Mouse (Mus musculus) forebrain, embryonic 15.5 days (tissue): ENCODE results near the gene Slc35a5. TPM values are rescaled to one million over a fixed set of nuclear protein-coding genes. Genes with fewer than 3 reads are reported as not detected.

Experiments used
- ATAC-seq: fragments of 200-750 bp; cut with Nextera tagmentation; replicated peaks from 2 replicates; pipeline ENCODE4 v1.8.0; 2017; ENCODE audit warnings: mild to moderate bottlenecking, moderate TSS enrichment, moderate library complexity
- H3K27ac ChIP-seq: fragments of 300-500 bp; sonication (generic); replicated peaks from 2 replicates; pipeline ENCODE4 v1.5.1; 2015; ENCODE audit warnings: mild to moderate bottlenecking, inconsistent platforms
- H3K27me3 ChIP-seq: fragments of 300-500 bp; sonication (generic); 2 replicates; pipeline ENCODE4 v1.6.1; 2015; ENCODE audit warnings: inconsistent platforms
- H3K36me3 ChIP-seq: fragments of 300-500 bp; sonication (generic); 2 replicates; pipeline ENCODE4 v1.6.1; 2015; ENCODE audit warnings: mild to moderate bottlenecking, inconsistent platforms
- H3K4me1 ChIP-seq: fragments of 300-500 bp; sonication (generic); 2 replicates; pipeline ENCODE4 v1.6.1; 2015; ENCODE audit warnings: inconsistent platforms
- H3K4me2 ChIP-seq: fragments of 300-500 bp; sonication (generic); replicated peaks from 2 replicates; pipeline ENCODE4 v1.6.1; 2015; ENCODE audit warnings: mild to moderate bottlenecking, inconsistent platforms
- H3K4me3 ChIP-seq: fragments of 300-500 bp; sonication (generic); 2 replicates; pipeline ENCODE4 v1.5.1; 2015; ENCODE audit warnings: mild to moderate bottlenecking, inconsistent platforms
- H3K9ac ChIP-seq: fragments of 300-500 bp; sonication (generic); replicated peaks from 2 replicates; pipeline ENCODE4 v1.6.1; 2015; ENCODE audit warnings: mild to moderate bottlenecking, inconsistent platforms
- H3K9me3 ChIP-seq: fragments of 300-500 bp; sonication (generic); 2 replicates; pipeline ENCODE4 v1.6.1; 2016; ENCODE audit warnings: inconsistent platforms
- WGBS: fragments of 180-500 bp; shearing (Covaris S2); methylation state at CpG from one replicate; pipeline ENCODE4 v1.1.7; 2015; ENCODE audit warnings: mixed read lengths; 5-methylcytosine and 5-hydroxymethylcytosine counted together
- polyA plus RNA-seq: library from polyadenylated mRNA; unstranded; fragments of >200 nt; fragmentation: Nextera tagmentation; extraction: Ambion mirVana; gene quantifications from 2 replicates; pipeline ENCODE4 v1.2.1, GENCODE M21; 2015

Slc35a5 gene
- polyA plus RNA-seq, 1 experiment from 2014 or later, result 38.3 TPM

DNA sequence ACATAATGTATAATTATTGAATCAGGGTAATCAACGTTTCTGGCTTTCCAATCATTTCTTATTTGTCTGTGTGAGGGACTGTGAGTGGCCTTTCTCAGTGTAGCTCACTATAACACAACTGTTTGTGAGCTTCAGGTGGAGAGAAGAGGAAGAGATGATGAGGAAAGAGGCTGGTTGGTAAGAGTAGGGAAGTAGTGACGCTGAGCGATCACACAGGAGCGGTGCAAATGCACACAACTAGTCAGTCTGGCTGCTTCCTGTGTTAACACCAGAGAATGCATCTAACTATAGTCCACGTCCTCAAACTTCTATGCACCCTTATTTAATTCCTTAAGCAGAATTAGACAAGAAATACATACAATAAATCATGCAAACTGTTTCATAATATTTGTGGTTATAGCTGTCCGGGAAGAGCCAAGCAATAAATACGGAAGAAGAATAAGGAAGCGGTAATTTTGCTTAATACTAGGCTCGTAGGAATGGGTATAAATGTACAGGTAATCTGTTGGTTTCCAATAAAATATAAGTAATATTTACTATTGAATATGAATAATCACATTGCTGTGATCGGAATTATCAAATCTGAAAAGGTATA, 9.9 kb downstream of the Slc35a5 start:
- no peak overlapping the region for H3K27ac ChIP-seq
- H3K4me1 ChIP-seq, result no peaks in the 10 kb centered on the region
- no peak overlapping the region for H3K9ac ChIP-seq
- H3K9me3 ChIP-seq, result no peaks in the 10 kb centered on the region
- no peak overlapping the region for H3K4me3 ChIP-seq
- 94% methylated on average over 10 of the region's 10 CpGs for WGBS
- ATAC-seq, result no peak
- H3K27me3 ChIP-seq, result no peaks in the 10 kb centered on the region
- H3K36me3 ChIP-seq, result peaks cover 75% of the 10 kb centered on the region
- H3K4me2 ChIP-seq, result no peak overlapping the region

- Histone ChIP-seq H3K4me1 (no peaks in the 10 kb centered on the region), H3K9ac (no peak overlapping the region), H3K36me3 (peaks cover 83% of the 10 kb centered on the region), H3K27me3 (no peaks in the 10 kb centered on the region), H3K4me2 (no peak overlapping the region), H3K27ac (no peak overlapping the region), H3K4me3 (no peak overlapping the region), H3K9me3 (no peaks in the 10 kb centered on the region)
- ATAC-seq, result no peak
- WGBS, result 94% methylated on average over 6 of the region's 6 CpGs
Measured at GRCm38 (mm10) chr16:45145119-45145518, 13.4 kb downstream of the Slc35a5 start.

- 95% methylated on average over 5 of the region's 5 CpGs for WGBS
- H3K27me3 ChIP-seq, result no peaks in the 10 kb centered on the region
- H3K4me2 ChIP-seq, result no peak overlapping the region
- no peaks in the 10 kb centered on the region for H3K9me3 ChIP-seq
- peaks cover 81% of the 10 kb centered on the region for H3K36me3 ChIP-seq
- no peak for ATAC-seq
- H3K4me1 ChIP-seq, result no peaks in the 10 kb centered on the region
- H3K27ac ChIP-seq, result no peak overlapping the region
- H3K4me3 ChIP-seq, result no peak overlapping the region
- no peak overlapping the region for H3K9ac ChIP-seq
Measured at GRCm38 (mm10) chr16:45142565-45142964, 15.9 kb downstream of the Slc35a5 start.

DNA sequence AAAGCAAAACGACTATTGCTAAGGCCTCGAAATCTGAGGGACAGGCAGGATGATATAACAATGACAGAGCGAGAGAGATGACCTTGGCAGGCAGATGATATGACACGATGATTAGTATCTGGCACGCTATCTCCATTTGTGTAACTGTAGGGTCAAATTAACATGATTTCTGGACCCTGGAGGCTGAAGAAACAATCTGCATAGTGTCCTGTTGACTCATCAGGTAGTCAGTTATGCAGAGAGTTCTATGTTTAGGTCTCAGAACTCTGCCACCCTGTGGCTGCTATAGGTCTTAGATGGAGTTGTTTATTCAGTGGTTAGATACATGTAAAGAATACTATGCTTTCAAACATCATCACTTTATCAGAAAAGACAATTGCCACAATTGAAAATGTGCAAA, 16.8 kb downstream of the Slc35a5 start:
- Histone ChIP-seq H3K36me3 (peaks cover 73% of the 10 kb centered on the region), H3K4me1 (no peaks in the 10 kb centered on the region), H3K4me2 (no peak overlapping the region), H3K27ac (no peak overlapping the region), H3K27me3 (no peaks in the 10 kb centered on the region), H3K9ac (no peak overlapping the region), H3K9me3 (no peaks in the 10 kb centered on the region), H3K4me3 (no peak overlapping the region)
- 93% methylated on average over 5 of the region's 5 CpGs for WGBS
- ATAC-seq, result no peak

GRCm38 (mm10) chr16:45127936-45128710, 30.4 kb downstream of the Slc35a5 start:
- Histone ChIP-seq H3K27me3 (no peaks in the 10 kb centered on the region), H3K4me2 (no peak overlapping the region), H3K27ac (no peak overlapping the region), H3K36me3 (no peaks in the 10 kb centered on the region), H3K4me3 (no peak overlapping the region), H3K9ac (no peak overlapping the region), H3K4me1 (no peaks in the 10 kb centered on the region), H3K9me3 (no peaks in the 10 kb centered on the region)
- no peak for ATAC-seq
- WGBS, result 85% methylated on average over 2 of the region's 2 CpGs

- Histone ChIP-seq H3K27me3 (no peaks in the 10 kb centered on the region), H3K9me3 (no peaks in the 10 kb centered on the region), H3K9ac (no peak overlapping the region), H3K4me3 (no peak overlapping the region), H3K27ac (no peak overlapping the region), H3K4me2 (no peak overlapping the region), H3K36me3 (no peaks in the 10 kb centered on the region), H3K4me1 (peaks cover 5% of the 10 kb centered on the region; the same call in 1 of the 2 replicates)
- WGBS, result 75% methylated on average over 9 of the region's 9 CpGs
- ATAC-seq, result no peak
Measured at GRCm38 (mm10) chr16:45124230-45125203, 34.0 kb downstream of the Slc35a5 start.

DNA sequence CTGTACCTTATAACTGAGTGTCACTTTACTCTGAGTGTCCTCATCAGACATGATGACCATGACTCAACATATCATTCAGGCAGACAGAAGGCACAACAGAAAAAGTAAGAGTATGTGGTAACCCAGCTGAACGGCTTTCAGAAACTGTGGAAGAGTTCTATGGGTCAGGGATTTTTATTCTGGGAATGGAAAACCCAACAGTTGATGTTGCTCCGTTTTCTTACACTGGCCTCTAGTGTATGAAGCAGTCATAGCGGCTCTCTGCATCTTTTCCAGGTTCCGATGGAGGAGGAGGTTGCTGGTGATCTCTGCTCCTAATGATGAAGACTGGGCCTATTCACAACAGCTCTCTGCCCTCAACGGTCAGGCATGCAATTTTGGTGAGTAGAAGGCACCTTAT, 35.9 kb downstream of the Slc35a5 start:
- H3K9ac ChIP-seq, result no peak overlapping the region
- no peaks in the 10 kb centered on the region for H3K36me3 ChIP-seq
- WGBS, result 68% methylated on average over 5 of the region's 5 CpGs
- H3K9me3 ChIP-seq, result no peaks in the 10 kb centered on the region
- H3K4me1 ChIP-seq, result peaks cover 5% of the 10 kb centered on the region; the same call in 1 of the 2 replicates
- ATAC-seq, result no peak
- H3K27me3 ChIP-seq, result no peaks in the 10 kb centered on the region
- no peak overlapping the region for H3K4me2 ChIP-seq
- H3K27ac ChIP-seq, result no peak overlapping the region
- no peak overlapping the region for H3K4me3 ChIP-seq

- Histone ChIP-seq H3K36me3 (no peaks in the 10 kb centered on the region), H3K9ac (no peak overlapping the region), H3K9me3 (no peaks in the 10 kb centered on the region), H3K4me1 (peaks cover 5% of the 10 kb centered on the region; the same call in 1 of the 2 replicates), H3K4me2 (no peak overlapping the region), H3K4me3 (no peak overlapping the region), H3K27ac (0 out of 2 replicates have a peak overlapping the region, but pooled peaks have one; percentile 6), H3K27me3 (no peaks in the 10 kb centered on the region)
- WGBS, result 61% methylated on average over 5 of the region's 5 CpGs
- ATAC-seq, result 0 out of 2 replicates have a peak, but pooled peaks have one; percentile 29
Measured at GRCm38 (mm10) chr16:45120844-45121425, 37.6 kb downstream of the Slc35a5 start.

DNA sequence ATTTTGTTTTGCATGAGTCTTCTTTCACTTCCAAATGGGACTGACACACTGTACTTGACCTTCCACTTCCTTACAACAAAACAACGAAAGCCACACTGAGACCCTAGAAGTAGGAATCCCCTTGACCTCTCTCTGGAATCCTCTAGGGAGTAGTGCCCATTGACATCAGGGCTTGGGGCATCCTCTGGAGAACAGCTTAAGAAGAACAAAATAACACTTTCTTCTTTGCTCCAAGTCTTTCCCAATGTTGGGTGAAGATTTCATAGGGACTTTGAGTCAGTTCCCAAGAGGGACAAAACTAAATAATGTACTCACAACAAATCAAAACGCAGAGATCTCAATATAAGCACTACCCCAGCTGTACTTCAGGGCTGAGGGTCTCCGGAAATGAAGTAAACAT, 39.7 kb downstream of the Slc35a5 start:
- ATAC-seq, result no peak
- Histone ChIP-seq H3K4me1 (peaks cover 5% of the 10 kb centered on the region; the same call in 1 of the 2 replicates), H3K9ac (no peak overlapping the region), H3K27ac (no peak overlapping the region), H3K4me3 (no peak overlapping the region), H3K4me2 (no peak overlapping the region), H3K27me3 (no peaks in the 10 kb centered on the region), H3K36me3 (no peaks in the 10 kb centered on the region), H3K9me3 (no peaks in the 10 kb centered on the region)
- WGBS, result 86% methylated on average over 3 of the region's 3 CpGs

DNA sequence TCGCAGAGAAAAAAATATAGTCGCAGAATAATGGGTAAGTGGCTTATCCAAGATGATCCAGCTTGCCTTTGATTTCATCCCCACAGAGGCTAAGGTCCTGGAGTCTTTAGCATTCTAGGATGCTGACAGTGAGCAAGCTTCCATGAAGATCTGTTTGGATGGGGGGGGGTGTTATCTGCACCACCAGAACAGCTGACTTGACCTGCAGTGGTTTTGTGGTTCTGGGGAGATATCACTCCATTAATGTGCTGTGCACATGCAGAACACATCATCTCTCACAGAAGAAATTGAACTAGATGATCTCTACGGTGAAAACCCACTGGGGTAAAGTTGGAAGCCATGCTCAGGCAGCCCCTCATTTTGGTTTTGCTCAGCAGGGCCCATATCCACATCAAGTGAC, 41.3 kb downstream of the Slc35a5 start:
- 94% methylated on average over 3 of the region's 3 CpGs for WGBS
- ATAC-seq, result no peak
- no peak overlapping the region for H3K4me3 ChIP-seq

DNA sequence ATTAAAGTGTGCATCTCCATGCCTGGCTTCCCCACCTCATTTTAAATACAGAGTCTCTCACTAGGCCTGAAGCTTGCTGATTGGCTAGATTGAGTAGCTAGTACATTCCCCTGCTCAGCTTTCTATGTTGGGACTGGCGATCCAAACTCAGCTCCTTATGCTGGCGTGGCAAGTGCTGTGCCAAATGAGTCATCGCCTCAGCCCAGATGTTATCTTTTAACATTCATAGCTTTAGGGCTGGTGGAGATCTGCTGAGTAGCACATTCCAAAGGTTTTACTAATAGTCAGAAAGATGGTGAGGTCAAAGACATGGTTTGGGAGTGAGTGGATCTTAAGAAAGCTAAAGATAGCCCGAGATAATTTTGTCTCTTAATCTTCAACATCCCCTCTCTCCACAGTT, 48.0 kb downstream of the Slc35a5 start:
- H3K9ac ChIP-seq, result no peak overlapping the region
- no peaks in the 10 kb centered on the region for H3K9me3 ChIP-seq
- no peak overlapping the region for H3K27ac ChIP-seq
- no peaks in the 10 kb centered on the region for H3K27me3 ChIP-seq
- no peak overlapping the region for H3K4me2 ChIP-seq
- H3K4me1 ChIP-seq, result no peaks in the 10 kb centered on the region
- H3K4me3 ChIP-seq, result no peak overlapping the region
- H3K36me3 ChIP-seq, result no peaks in the 10 kb centered on the region
- ATAC-seq, result no peak
- WGBS, result 86% methylated on average over 4 of the region's 4 CpGs

More for the DNA sequence above, 41.3 kb downstream of the Slc35a5 start:
- peaks cover 5% of the 10 kb centered on the region; the same call in 1 of the 2 replicates for H3K4me1 ChIP-seq
- no peak overlapping the region for H3K27ac ChIP-seq
- no peaks in the 10 kb centered on the region for H3K27me3 ChIP-seq
- no peaks in the 10 kb centered on the region for H3K9me3 ChIP-seq
- no peak overlapping the region for H3K4me2 ChIP-seq
- no peak overlapping the region for H3K9ac ChIP-seq
- H3K36me3 ChIP-seq, result no peaks in the 10 kb centered on the region
